Mouse (Mus musculus) ES-Bruce4 (cell line): ENCODE measurements around the gene Cadm3. TPM values are rescaled to one million over a fixed set of nuclear protein-coding genes. Genes with fewer than 3 reads are reported as not detected.

ENCODE experiments used
- H3K27ac ChIP-seq: 2 replicates; pipeline ENCODE4 v1.5.1; 2012; ENCODE audit warnings: low read length, inconsistent platforms; ENCODE audit not compliant: insufficient read depth
- H3K27me3 ChIP-seq: 2 replicates; pipeline ENCODE4 v1.6.1; 2012; ENCODE audit warnings: mild to moderate bottlenecking, low read length, inconsistent platforms; ENCODE audit not compliant: control insufficient read depth, poor library complexity, insufficient read depth, severe bottlenecking
- H3K36me3 ChIP-seq: 2 replicates; pipeline ENCODE4 v1.6.1; 2012; ENCODE audit warnings: inconsistent platforms, mild to moderate bottlenecking, low read length, moderate library complexity; ENCODE audit not compliant: control insufficient read depth, poor library complexity, insufficient read depth, severe bottlenecking
- H3K4me1 ChIP-seq: one replicate; pipeline ENCODE4 v1.8.1; 2011; ENCODE audit warnings: low read length; ENCODE audit not compliant: control insufficient read depth, insufficient read depth
- H3K4me3 ChIP-seq: 2 replicates; pipeline ENCODE4 v1.5.1; 2011; ENCODE audit warnings: low read depth, mild to moderate bottlenecking, low read length
- H3K9ac ChIP-seq: 2 replicates; pipeline ENCODE4 v1.6.1; 2012; ENCODE audit warnings: low read depth, mild to moderate bottlenecking, inconsistent platforms; ENCODE audit not compliant: poor library complexity, severe bottlenecking
- H3K9me3 ChIP-seq: replicated peaks from 2 replicates; pipeline ENCODE4 v1.6.1; 2012; ENCODE audit warnings: mild to moderate bottlenecking, low read length, inconsistent platforms; ENCODE audit not compliant: control insufficient read depth, poor library complexity, insufficient read depth, severe bottlenecking
- CTCF ChIP-seq: IDR thresholded peaks from one replicate; pipeline ENCODE4 v1.8.1; 2011; ENCODE audit warnings: low read depth, low read length
- EP300 ChIP-seq: IDR thresholded peaks from 2 replicates; pipeline ENCODE4 v1.6.1; 2011; ENCODE audit warnings: low read depth, low read length; ENCODE audit not compliant: insufficient read depth
- POLR2A ChIP-seq: IDR thresholded peaks from one replicate; pipeline ENCODE4 v1.8.1; 2011; ENCODE audit warnings: low read length; ENCODE audit not compliant: insufficient read depth
- polyA plus RNA-seq: library from polyadenylated mRNA; stranded (reverse); fragments of >200 nt; gene quantifications from 2 replicates; pipeline ENCODE4 v1.2.4, GENCODE M21; 2011; ENCODE audit warnings: low read depth; ENCODE audit not compliant: missing spikeins, insufficient read depth, insufficient read length

Gene Cadm3
- polyA plus RNA-seq, 1 experiment, result 0.70 TPM

DNA sequence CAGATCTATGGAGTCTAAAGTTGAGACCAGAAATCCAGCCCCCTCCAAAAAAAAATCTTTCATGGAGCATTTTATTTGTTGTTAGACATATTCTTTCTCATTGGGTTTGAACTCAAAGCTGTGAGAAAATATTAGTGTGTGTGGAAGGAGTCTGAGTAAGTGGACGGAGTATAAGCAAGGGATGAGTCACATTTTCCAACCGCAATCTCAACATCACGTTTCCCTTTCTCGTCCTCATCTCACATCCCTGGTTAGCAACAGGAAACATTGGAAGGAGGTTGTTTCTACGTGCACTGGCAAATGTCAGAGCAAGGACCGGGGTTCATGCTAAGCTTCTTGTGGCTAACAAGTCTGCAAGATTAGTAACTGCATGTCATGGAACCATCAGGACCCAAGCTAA lies 24.3 kb upstream of the Cadm3 start:
- H3K4me1 ChIP-seq, result no peaks in the 10 kb centered on the region

DNA sequence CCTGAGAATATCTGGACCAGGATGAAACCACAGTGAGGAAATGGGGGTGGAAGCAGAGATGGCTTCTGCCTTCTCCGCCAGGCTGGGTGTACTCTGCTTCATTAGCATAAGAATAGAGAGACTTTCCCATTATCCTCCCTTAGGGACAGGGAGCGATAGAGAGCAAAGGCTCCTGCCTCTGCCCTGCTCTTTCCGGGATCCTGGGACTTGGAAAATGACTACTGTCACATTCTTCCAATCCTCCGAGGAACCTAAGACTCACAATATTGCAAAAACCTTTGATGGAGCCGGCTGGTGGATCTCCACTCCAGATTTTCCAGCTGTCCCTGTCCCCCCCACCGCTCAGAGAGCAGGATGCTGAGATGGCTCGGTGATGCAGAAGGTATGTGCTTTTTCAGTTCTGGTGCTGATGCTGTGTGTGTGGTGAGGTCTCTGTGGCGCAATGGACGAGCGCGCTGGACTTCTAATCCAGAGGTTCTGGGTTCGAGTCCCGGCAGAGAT lies 22.5 kb upstream of the Cadm3 start:
- Histone ChIP-seq H3K36me3 (no peaks in the 10 kb centered on the region), H3K9ac (no peak overlapping the region), H3K27ac (no peak overlapping the region), H3K4me3 (peak overlapping the region; percentile 12; the same call in 1 of the 2 replicates), H3K4me1 (no peaks in the 10 kb centered on the region), H3K27me3 (no peaks in the 10 kb centered on the region; the same call in 1 of the 2 replicates), H3K9me3 (no peaks in the 10 kb centered on the region)
- TF ChIP-seq POLR2A, result no peak
- TF ChIP-seq EP300, result 0 out of 2 replicates have a peak, but pooled peaks have one; percentile 6
- no peak for TF ChIP-seq CTCF

More for the DNA sequence above, 24.3 kb upstream of the Cadm3 start:
- no peaks in the 10 kb centered on the region for H3K9me3 ChIP-seq
- TF ChIP-seq EP300 (no peak), POLR2A (no peak), CTCF (no peak)
- no peak overlapping the region for H3K4me3 ChIP-seq
- no peaks in the 10 kb centered on the region; the same call in 1 of the 2 replicates for H3K27me3 ChIP-seq
- no peaks in the 10 kb centered on the region for H3K36me3 ChIP-seq
- H3K27ac ChIP-seq, result no peak overlapping the region
- H3K9ac ChIP-seq, result no peak overlapping the region

DNA sequence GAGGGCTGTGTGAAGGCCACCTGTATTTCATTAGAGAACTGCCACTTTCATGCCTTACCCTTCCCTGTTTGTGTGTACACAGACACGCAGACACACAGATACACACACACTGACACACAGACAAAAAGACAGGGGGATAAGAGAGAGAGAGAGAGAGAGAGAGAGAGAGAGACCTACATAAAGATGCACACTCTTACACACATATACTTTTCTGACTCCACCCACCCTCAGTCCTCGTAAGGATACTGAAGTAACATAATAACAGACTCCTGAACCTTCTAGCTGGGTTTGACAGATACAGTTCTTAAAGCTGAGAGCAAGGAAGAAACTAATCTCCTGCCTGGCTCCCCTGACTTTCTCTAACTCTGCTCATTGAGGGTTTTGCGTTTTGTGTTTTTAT lies 21.9 kb upstream of the Cadm3 start:
- TF ChIP-seq POLR2A (no peak), CTCF (no peak), EP300 (no peak)
- no peaks in the 10 kb centered on the region for H3K4me1 ChIP-seq
- no peaks in the 10 kb centered on the region for H3K9me3 ChIP-seq
- H3K9ac ChIP-seq, result no peak overlapping the region
- no peak overlapping the region for H3K27ac ChIP-seq
- H3K4me3 ChIP-seq, result no peak overlapping the region
- no peaks in the 10 kb centered on the region; the same call in 1 of the 2 replicates for H3K27me3 ChIP-seq
- no peaks in the 10 kb centered on the region for H3K36me3 ChIP-seq

DNA sequence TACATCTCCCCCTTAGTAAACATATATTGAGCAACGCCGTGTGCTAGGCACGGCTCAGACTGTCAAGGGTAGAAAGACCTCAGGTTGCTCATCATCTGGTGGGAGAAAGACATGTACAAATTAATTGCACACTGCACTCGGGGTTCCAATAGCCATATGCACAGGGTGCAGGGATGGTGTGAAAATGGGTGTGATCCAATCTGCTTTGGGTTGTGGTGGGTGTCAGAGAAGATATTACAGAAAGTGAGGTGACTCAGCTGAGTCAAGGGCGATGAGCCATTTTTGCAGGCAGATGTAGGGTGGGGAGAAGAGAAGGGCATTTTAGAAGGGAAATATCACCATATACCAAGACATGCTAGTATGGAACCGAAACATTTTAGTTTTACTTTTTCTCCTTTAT lies 13.9 kb upstream of the Cadm3 start:
- Histone ChIP-seq H3K9ac (no peak overlapping the region), H3K9me3 (no peaks in the 10 kb centered on the region), H3K4me3 (no peak overlapping the region), H3K27ac (no peak overlapping the region), H3K4me1 (no peaks in the 10 kb centered on the region), H3K36me3 (no peaks in the 10 kb centered on the region), H3K27me3 (no peaks in the 10 kb centered on the region)
- TF ChIP-seq POLR2A, result no peak

- Histone ChIP-seq H3K36me3 (no peaks in the 10 kb centered on the region), H3K27ac (no peak overlapping the region), H3K4me3 (no peak overlapping the region), H3K9me3 (no peaks in the 10 kb centered on the region), H3K4me1 (no peaks in the 10 kb centered on the region), H3K9ac (no peak overlapping the region), H3K27me3 (no peaks in the 10 kb centered on the region)
- TF ChIP-seq EP300 (no peak), CTCF (peak; percentile 98), POLR2A (no peak)
These were observed 10.1 kb upstream of the Cadm3 start for GRCm38 (mm10) chr1:173377380-173378112.

- H3K4me1 ChIP-seq, result no peaks in the 10 kb centered on the region
- H3K27me3 ChIP-seq, result peaks cover 1% of the 10 kb centered on the region; the same call in 1 of the 2 replicates
- no peak overlapping the region for H3K4me3 ChIP-seq
- no peak overlapping the region for H3K9ac ChIP-seq
- no peak overlapping the region for H3K27ac ChIP-seq
- no peaks in the 10 kb centered on the region for H3K36me3 ChIP-seq
- no peaks in the 10 kb centered on the region for H3K9me3 ChIP-seq
- TF ChIP-seq CTCF, result no peak
- TF ChIP-seq EP300, result no peak
- TF ChIP-seq POLR2A, result no peak
These were observed 6.5 kb upstream of the Cadm3 start for GRCm38 (mm10) chr1:173374020-173374419.
